Mouse (Mus musculus) liver, embryonic 18 days (tissue): ENCODE measurements around the gene Rnf150. TPM values are rescaled to one million over a fixed set of nuclear protein-coding genes. Genes with fewer than 3 reads are reported as not detected.

Experiments used
- polyA plus RNA-seq: library from polyadenylated mRNA; depleted of rRNA; stranded (reverse); fragments of >200 nt; gene quantifications from 2 replicates; pipeline ENCODE4 v1.2.3, GENCODE M21; 2012; rRNA removed

Gene Rnf150
- polyA plus RNA-seq: 0.31 and 0.35 TPM in 2 replicates

DNA sequence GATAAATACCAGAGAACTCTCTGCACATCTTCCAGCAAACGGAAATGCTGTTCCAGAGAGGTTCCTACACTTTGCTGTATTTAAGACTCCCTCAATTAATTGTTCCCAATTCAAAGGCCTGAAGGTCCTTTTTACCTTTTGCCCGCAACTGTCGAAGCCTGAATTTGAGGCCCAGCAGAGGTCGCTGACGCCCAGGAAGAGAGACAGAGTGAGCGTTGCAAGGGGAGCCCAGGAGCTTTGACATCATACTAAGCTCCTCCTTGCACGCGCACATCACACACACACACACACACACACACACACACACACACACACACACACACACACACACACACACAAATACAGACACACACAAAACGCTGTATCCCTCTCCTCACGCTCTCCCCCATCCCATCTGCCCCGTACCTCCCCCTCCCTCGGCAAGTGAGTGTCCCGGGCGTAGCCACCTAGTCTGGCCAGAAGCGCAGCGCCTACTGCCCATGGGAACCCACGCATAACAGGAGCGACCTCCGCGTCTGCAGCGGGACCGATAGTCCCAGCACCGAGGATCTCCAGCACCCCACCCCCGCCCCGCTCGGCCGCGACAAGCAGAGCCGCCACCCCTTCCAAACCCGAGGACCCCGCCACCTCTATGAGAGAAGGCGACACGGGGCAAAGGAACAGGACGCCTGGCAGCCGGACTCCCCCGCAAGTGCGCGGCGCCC lies at the start of gene Rnf150:
Rnf150 (plus strand) TSS at position 316 of the 704 bp plus-strand sequence.

Other genes with a start within 250 kb of the Rnf150 start
- 21.6 and 23.8 TPM in 2 replicates for gene Zfp330, start 89.2 kb upstream of the Rnf150 start, polyA plus RNA-seq